Mouse (Mus musculus) kidney, adult 9 months (tissue): ENCODE data around the gene Med17.
A peak's percentile ranks its signal among the peaks of the same experiment; 100 is the strongest.
"Not testable (repeated sequence)": the region's sequence is repeated elsewhere in the genome, so short reads cannot be mapped to it uniquely, and the experiment has no call there.

ENCODE experiments used
- DNase-seq: peaks from one replicate; pipeline ENCODE4 v3.0.0; 2022

The Med17 gene

DNA sequence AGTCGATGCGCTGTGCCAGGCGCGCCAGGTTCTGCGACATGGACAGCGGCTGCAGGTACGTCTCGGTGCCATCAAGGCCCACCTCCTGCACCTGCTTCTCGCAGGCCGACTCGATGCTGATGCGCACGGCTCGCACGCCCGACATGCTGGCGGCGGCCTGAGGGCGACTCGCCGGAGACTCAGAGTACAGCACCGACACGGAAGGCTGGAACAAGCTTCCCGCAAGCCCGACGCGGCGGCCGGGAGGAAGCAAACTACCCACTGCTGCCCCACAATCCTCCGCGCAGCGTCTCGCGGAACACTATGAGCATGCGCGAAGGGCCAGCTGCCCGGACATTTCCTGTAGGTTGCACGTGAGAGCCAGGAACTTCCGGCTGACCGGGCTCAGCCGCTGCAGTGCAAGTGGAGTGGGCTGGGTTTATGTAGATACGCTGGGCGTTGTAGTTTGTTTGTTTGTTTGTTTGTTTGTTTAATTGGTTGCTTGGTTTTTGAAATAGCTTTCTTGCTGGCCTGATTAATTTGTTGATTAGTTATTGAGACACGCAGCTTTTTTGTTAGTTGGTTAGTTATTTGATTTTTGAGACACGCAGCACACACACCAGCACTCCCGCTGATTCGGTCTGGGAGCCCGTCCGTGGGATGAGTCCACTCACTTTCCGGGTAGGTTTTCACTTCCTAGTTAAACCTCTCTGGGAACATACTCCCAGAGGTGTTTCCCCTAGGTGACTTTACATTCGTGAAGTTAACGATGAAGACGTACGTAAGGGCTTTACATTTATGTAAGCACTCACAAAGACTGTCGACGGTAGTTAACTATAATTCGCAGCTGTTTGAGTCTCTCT, at the start of gene Med17:
Med17 (minus strand) TSS at position 283 of the 842 bp plus-strand sequence.
- DNase-seq = peak; percentile 95

GRCm38 (mm10) chr9:15318170-15318742, 38.5 kb upstream of the Med17 start:
- no peak for DNase-seq

DNA sequence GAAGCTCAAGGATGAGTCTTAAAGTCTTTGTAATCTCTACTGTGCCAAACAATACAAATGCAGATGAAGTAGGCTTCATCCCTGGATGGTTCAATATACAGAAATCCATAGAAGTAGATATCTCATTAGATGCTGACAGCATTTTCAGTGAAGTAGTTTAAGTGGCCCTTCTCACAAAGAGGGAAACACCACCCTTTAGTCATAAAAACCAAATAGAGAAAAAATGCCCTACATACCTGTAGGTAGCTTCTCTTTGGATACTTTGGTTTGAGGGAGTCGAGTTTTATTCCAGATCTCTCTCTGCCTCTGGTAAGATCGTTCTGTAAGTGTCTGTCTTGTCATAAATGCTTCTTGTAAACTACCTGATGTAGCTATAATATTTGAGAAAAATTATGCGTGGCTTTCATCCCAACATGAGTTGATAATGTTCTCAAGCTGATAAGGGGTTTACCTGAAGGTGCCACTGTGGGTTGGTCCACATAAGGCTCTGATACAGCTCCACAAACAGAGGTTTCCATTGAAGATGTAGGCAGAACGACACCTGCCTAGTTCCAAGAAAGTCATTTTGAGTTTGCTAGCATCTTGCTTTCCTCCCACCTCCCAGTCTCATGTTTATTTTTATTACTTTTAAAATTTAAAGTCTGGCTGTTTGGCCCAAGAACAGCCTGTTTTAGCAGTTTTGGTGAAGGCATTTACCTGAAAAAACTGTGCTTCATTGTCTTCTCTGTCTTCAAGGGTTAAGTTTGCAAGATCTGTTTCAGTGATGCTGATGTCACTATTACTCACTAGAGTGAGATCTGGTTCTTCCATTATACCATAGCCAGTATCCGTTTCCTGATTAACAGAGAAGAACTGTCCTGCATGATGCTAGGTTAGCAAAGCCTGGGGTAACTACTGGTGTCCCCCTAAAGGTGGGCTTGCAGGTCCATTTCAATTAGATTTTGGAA, 37.8 kb upstream of the Med17 start:
- DNase-seq = no peak

DNA sequence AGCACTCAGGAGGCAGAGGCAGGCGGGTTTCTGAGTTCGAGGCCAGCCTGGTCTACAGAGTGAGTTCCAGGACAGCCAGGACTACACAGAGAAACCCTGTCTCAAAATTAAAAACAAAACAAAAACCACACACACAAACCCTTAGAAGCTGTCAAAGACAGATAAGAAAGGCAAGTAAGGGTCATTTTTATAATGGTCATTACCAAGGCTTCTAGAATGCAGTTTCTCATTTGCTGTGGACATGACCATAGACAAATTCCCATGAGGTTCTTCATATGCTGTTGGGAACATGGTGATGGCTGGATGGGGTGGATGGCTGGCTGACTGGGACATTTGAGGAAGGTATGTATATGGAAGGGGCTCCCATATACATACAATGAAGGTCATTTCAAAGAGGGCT, 36.6 kb upstream of the Med17 start:
- DNase-seq = not testable (repeated sequence)

- DNase-seq = no peak
Measured at GRCm38 (mm10) chr9:15314619-15315018, 34.9 kb upstream of the Med17 start.

- no peak for DNase-seq
Measured at GRCm38 (mm10) chr9:15313633-15314032, 33.9 kb upstream of the Med17 start.

GRCm38 (mm10) chr9:15312054-15312735, 32.5 kb upstream of the Med17 start:
- no peak for DNase-seq

DNA sequence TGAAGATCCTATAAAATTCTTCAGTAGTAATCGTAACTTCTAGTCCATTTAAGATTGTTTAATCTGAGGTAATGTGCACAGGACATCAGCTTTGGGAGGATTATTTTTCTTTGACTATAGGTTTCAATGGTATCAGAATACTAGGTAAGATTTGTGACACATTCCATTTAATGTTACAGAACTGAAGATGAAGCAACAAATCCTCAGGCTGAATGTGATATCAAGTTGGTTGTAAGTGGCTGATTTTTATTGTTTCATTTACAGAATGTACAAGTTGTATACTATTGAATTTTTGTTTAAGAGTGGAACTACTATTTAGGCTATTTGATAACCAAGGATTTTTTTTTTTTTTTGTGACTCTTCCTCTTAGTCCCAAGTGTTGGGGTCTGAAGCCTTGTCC, 30.4 kb upstream of the Med17 start:
- no peak for DNase-seq

DNA sequence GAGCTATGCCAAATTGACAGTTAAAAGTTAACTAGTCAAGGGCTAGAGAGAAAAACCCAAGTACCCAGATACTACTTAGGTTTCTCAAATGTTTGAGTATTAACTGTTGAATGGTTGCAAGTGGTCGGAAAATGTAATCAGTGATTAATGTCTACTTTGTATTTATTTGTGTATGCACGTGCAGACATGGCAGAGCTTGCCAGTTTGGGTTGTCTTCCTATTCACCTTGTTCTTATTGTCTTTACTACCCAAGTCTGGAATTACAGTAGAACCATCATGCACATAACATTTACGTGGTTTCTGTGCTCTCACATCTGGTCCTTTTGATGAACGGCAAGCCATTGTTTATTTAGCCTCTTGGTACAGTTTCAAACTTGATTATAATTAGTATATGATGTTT, 29.7 kb upstream of the Med17 start:
- peak; percentile 26 for DNase-seq

DNA sequence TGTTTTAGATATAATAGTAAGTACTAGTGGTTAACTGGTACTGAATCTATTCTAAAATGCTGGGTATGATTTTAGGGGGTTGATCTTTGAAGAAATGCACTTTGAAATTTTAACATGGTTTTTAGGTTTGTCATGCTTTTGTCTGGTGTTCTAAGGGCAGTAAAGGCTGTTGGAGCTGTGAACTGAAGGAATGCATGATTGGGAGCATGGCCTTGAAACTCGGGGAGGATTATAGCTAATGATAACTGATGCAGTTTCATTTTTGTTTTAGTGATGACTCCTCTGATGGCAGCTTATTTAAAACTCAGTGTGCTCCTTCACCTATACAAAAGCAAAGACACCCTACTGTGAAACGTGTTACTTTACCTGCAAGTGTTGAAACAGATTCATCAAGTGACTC, 28.5 kb upstream of the Med17 start:
- no peak for DNase-seq

DNA sequence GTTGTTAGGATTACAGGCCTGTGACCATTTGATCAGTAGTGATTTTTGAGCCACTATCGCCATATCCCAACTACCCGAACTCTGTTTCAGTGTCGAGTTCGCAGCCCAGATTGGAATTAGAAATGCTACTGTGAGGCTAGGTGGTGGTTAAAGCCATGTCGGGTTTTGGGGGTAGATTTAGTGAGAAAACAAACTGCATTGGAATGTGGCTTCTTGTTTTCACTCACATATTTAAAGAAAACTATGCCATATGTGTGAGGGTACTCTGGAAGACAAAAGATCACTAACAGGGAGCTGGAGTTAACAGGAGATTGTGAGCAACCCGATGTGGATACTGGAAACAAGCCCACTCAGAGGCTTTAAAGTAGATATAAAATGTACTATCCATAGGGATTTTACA, 27.5 kb upstream of the Med17 start:
- no peak for DNase-seq

GRCm38 (mm10) chr9:15306398-15307119, 26.8 kb upstream of the Med17 start, which contains the start of gene 4931406C07Rik:
Gene 4931406C07Rik, minus strand, starts transcription at chr9:15306448.
- DNase-seq = no peak

- DNase-seq = peak; percentile 99
Measured at GRCm38 (mm10) chr9:15305503-15306397, 26.0 kb upstream of the Med17 start, which contains the start of gene Taf1d. Gene Taf1d, plus strand, starts transcription at chr9:15306214.

GRCm38 (mm10) chr9:15302881-15303280, 23.1 kb upstream of the Med17 start:
- DNase-seq = peak; percentile 91

DNA sequence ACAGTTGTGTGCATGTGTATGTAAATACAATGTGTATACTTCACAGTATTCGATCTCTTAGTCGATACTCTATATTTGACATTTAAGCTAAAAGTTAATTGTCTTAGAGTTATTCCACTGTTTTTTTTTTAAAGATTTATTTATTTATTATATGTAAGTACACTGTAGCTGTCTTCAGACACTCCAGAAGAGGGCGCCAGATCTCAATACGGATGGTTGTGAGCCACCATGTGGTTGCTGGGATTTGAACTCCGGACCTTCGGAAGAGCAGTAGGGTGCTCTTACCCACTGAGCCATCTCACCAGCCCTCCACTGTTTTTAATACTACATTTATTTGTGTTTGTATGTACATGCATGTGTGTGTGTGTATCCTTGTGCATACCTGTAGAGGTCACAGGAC, 22.3 kb upstream of the Med17 start:
- not testable (repeated sequence) for DNase-seq

GRCm38 (mm10) chr9:15301399-15301798, 21.7 kb upstream of the Med17 start:
- DNase-seq = peak; percentile 96

DNA sequence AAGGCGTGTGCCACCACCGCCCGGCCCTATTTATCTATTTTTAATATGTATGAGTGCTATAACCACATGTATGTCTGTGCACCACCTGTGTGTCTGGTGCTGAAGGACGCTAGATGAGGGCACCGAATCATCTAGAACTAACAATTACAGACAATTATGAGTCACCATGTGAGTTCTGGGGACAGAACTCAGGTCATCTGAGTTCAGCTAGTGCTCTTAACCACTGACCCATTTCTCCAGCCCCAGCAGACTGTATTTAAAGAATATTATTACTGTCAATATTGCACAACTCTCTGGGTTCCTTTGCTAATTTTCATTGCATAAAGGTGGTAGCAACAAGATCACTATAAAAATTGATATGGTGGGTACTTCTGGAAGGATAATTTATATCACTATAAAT, 20.3 kb upstream of the Med17 start:
- DNase-seq = no peak

DNA sequence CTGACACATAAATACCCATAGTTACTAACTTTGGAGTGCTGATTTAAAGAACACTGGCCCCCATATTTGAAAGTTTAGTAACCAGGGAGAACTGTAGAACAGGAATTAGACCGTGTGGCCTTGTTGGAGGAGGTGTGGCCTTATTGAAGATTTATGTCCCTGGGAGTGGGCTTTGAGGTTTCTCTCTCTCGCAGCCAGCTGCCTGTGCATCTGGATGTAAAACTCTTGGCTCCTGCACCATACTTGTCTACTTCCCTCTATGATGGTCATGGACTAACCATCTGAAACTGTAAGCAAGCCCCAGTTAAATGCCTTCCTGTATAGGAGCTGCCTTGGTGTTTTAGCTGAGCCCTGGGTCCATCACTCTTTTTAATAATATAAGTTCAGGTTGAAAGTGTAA, 18.7 kb upstream of the Med17 start:
- no peak for DNase-seq

GRCm38 (mm10) chr9:15297112-15297511, 17.4 kb upstream of the Med17 start:
- no peak for DNase-seq

GRCm38 (mm10) chr9:15289251-15289650, 9.5 kb upstream of the Med17 start:
- no peak for DNase-seq

- DNase-seq = no peak
Measured at GRCm38 (mm10) chr9:15288402-15288801, 8.7 kb upstream of the Med17 start.
